Mouse (Mus musculus) heart, postnatal 14 days (tissue): Measurements from ENCODE around the gene Dynlt1b. TPM values are rescaled to one million over a fixed set of nuclear protein-coding genes. Genes with fewer than 3 reads are reported as not detected.
"Not testable (repeated sequence)": the region's sequence is repeated elsewhere in the genome, so short reads cannot be mapped to it uniquely, and the experiment has no call there.

Experiments
- DNase-seq, 2 experiments: peaks; one replicate each; pipeline ENCODE4 v3.0.0; 2021 to 2022
- intact Hi-C: fragments of 180-260 bp; cut with DNase I; formaldehyde crosslinking; loops from one replicate; pipeline ENCODE4 v1.15.1; 2025
- total RNA-seq, 2 experiments: library from RNA; stranded (reverse); gene quantifications; 2 replicates each; pipeline ENCODE4 v1.2.3; 2021

Dynlt1b gene
- total RNA-seq, 2 experiments from 2014 or later: 71.8 to 79.0 TPM

DNA sequence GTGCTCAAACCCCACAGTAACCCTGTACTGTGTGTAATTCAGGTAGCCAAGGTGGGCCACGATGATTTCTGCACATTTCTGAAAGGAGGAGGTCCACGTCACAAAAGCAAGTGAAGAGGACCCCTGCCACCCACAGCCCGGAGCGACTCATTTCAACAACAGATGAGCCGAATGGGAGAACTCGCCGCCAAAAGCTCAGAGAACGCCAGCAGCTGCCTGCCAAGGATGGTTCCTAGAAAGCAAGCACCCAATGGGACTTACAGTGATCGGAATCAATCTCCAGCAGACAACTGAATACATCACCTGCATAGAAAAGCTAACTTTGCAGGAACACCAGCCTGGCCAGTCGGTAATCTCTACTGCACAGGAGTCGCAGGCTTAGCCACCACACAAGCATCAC is 22.8 kb downstream of the Dynlt1b start:
- intact Hi-C loops, DNase-seq: not testable (repeated sequence)

DNA sequence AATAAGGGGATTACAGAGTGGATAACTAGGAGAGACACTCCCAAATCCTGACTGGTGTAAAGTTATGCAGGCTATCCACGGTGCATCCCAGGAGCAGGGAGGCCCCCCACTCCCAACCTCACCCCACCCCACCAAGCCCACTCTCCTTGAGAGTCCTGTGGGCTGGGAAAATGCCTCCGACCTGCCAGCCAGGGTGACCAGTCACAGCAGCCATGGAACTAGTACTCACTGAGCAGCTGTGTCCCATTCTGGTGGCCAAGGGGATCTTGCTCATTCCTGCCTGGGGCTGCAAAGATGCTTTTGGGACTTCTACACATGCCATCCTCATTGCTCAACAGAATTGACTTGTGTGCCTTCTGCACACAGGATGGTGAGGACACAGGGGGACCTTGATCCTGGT is 24.8 kb downstream of the Dynlt1b start:
- DNase-seq, intact Hi-C loops: not testable (repeated sequence)

DNA sequence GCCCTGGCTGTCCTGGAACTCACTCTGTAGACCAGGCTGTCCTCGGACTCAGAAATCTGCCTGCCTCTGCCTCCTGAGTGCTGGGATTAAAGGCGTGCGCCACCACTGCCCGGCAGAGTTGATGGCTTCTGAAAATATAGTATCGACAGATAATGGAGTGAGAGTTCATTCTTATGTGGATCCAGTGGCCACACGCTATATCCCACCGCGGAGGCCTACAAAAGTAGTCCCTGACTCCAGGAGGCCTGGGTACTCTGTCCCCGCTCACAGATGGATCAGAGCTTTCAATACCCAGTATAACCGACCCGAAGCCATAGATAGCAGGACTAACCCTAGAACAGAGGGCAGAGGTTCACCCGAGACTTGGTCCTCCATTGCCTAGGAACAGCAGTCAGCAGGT is 26.0 kb downstream of the Dynlt1b start:
- DNase-seq, intact Hi-C loops: not testable (repeated sequence)

GRCm38 (mm10) chr17:6456614-6457402 is 26.9 kb downstream of the Dynlt1b start:
- not testable (repeated sequence) for DNase-seq

DNA sequence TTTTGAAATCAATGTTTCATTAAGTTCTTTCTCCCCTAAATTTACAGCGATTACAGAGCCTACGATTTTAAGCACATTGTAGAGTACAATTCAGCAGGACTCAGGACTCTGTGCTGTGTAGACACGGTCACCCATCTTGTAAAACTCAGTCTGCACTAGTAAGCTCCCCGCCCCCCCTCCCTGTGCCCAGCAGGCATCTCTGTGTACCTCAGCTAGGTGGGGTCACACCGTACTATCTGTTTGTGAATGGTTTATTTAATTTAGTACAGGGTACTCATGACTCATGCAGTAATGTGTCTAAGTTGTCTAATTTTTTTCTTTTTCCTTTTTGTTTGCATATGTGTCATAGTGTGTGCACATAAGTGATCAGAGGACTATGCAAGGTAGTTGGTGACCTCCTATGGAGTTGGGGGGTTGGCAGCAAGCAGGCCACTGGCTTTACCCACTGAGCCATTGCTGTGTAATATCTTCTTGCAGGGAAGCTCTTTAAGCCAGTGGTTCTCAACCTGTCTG is 31.2 kb downstream of the Dynlt1b start:
- intact Hi-C loops, DNase-seq: not testable (repeated sequence)

More at GRCm38 (mm10) chr17:6456614-6457402, 26.9 kb downstream of the Dynlt1b start:
- intact Hi-C loops: not testable (repeated sequence)

GRCm38 (mm10) chr17:6465735-6466134 is 35.8 kb downstream of the Dynlt1b start:
- DNase-seq, intact Hi-C loops: not testable (repeated sequence)

- intact Hi-C loops, DNase-seq: not testable (repeated sequence)
Measured at GRCm38 (mm10) chr17:6467638-6468461, 37.9 kb downstream of the Dynlt1b start.

DNA sequence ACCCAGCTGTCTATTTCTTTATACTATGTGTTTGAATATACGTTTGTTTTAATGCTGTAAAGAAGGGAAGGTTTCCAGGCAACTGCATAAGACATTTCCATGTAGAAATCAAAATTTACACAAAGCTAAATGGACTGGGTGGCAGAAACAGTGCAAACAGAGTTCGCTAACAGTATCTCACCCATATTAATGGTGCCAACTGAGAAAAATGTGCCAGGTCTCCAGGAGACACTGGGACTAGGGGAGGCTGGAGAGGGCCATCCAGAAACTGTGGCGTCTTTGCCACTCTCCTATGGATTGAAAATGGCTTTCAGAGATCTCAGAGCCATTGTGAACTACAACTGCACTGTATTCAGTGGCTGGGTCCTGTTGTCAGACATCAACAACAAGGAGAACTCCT is 40.1 kb downstream of the Dynlt1b start:
- DNase-seq, intact Hi-C loops: not testable (repeated sequence)

DNA sequence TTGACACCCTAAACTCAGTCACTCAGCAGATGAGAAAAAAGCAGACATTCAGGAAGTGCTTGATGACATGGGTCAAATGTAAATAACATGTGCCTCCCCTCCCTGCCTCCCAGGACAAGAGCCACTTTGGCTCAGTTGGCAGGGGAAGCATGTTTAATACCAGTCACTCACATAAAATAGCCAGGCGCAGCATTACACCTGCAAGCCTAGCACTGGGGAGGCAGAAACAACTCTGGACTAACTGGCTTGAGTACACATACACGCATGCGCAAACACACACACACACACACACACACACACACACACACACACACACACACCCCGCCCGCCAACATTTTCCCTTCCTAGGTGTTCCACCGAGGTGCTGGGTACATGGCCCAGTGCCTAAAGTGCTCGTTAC is 40.8 kb downstream of the Dynlt1b start:
- intact Hi-C loops, DNase-seq: not testable (repeated sequence)

GRCm38 (mm10) chr17:6475270-6475669 is 45.4 kb downstream of the Dynlt1b start:
- DNase-seq, intact Hi-C loops: not testable (repeated sequence)

DNA sequence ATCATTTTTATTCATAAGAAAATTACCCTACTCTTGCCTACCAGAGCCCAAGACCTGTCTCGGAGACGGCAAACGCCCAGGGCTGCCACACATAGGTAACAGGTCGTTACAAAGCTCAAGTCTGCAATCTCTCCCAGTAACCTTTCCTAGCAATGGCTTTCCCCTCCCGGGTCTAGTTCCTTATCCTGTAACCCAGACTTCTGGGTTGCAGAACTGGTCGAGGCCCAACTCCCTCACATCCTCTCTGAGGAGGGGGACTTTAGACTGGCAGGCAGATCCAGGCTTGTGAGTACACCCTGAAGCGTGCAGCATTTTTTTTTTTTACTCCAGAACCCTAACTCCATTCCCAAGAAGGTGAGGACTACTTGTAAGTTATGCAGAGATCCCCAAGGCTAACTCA is 46.0 kb downstream of the Dynlt1b start:
- intact Hi-C loops, DNase-seq: not testable (repeated sequence)

GRCm38 (mm10) chr17:6476495-6476947 is 46.6 kb downstream of the Dynlt1b start:
- intact Hi-C loops, DNase-seq: not testable (repeated sequence)

- DNase-seq, intact Hi-C loops: not testable (repeated sequence)
Measured at GRCm38 (mm10) chr17:6477026-6477425, 47.1 kb downstream of the Dynlt1b start.

DNA sequence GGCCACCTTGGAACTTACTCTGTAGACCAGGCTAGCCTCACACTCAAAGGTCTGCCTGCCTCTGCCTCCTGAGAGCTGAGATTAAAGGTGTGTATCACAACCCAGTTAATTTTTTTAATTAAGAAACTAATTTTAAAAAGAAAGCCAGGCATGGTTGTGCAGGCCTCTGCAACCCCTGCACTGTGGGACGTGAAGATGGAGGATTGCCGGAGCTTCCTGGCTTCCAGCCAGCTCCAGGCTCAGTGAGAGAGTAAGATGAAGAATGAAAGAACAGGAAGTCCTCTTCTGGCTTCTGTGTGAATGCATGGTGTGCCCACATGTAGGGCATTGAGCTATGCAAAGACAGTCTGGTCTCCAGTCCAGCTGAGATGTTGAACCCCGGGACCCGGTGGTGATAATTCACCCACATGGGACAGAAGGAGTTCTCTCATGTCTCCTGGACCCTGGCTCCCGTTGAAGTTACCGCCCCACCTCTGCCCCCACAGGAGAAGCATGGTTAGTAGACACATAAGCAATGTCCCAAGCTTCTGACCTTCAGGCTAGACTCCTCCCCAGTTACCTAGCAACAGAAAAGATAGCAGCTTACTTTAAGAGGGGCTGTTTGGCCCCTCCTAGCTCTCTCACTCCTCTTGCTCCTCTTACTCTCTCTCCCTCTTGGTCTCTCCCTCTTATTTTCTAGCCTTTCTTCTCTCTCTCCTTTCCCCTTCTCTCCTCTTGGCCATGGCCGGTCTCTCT is 51.1 kb downstream of the Dynlt1b start:
- intact Hi-C loops: not testable (repeated sequence)

DNA sequence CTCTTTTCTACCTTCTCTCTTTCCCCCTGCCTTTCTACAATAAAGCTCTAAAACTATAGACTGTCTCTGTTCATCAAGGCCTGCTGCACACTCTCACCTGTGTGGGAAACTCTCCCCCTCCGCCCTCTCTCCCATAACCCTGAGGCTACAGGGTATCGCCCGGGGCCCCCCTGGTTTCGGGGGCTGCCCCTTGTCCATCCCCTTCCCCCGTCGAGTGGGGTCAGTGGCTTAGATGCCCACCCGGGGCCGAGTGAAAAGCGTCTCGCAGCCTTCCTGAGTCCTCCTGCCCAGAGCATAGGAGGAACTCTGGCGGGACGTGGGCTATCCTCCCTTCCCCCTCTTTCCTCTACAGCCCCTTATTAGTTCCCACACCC is 51.7 kb downstream of the Dynlt1b start:
- intact Hi-C loops: not testable (repeated sequence)

More for the DNA sequence above, 51.1 kb downstream of the Dynlt1b start:
- not testable (repeated sequence) for DNase-seq

DNA sequence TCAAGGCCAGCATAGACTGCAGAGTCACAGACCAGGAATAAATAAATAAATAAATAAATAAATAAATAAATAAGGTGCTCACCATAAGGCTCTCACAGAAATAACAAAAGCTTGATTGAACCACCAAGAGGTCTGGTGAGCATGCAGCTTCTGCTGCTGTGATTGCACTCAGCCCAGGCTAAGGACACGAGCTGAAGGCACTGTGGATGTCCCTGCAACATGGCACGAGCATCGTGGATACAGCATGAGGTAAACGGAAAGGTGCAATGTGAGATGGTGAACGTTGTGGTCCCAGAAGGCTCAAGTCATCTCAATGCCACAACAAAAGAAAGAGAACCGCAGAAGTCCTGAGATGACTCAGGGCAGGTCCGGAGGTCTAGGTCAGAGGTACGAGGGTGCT is 52.3 kb downstream of the Dynlt1b start:
- DNase-seq, intact Hi-C loops: not testable (repeated sequence)

More for the DNA sequence above, 51.7 kb downstream of the Dynlt1b start:
- DNase-seq: not testable (repeated sequence)
